Mouse (Mus musculus) embryonic facial prominence, embryonic 11.5 days (tissue): ENCODE results near the gene C87436. TPM values are rescaled to one million over a fixed set of nuclear protein-coding genes. Genes with fewer than 3 reads are reported as not detected.
A peak's percentile ranks its signal among the peaks of the same experiment; 100 is the strongest.

Experiments
- ATAC-seq: fragments of 200-750 bp; cut with Nextera tagmentation; replicated peaks from 2 replicates; pipeline ENCODE4 v1.8.0; 2017; ENCODE audit warnings: low read depth; ENCODE audit not compliant: insufficient number of reproducible peaks, low FRiP score, low TSS enrichment
- DNase-seq: peaks from one replicate; pipeline ENCODE4 v3.0.0-alpha.2; 2015; ENCODE audit warnings: low spot score
- H3K27ac ChIP-seq: fragments of 300-500 bp; sonication (generic); replicated peaks from 2 replicates; pipeline ENCODE4 v1.5.1; 2014; ENCODE audit warnings: mild to moderate bottlenecking, low read depth, low read length, control low read depth
- H3K27me3 ChIP-seq: fragments of 300-500 bp; sonication (generic); 2 replicates; pipeline ENCODE4 v1.6.1; 2014; ENCODE audit warnings: mild to moderate bottlenecking, low read length, moderate library complexity, mixed read lengths; ENCODE audit not compliant: control insufficient read depth, insufficient read depth
- H3K36me3 ChIP-seq: fragments of 300-500 bp; sonication (generic); replicated peaks from 2 replicates; pipeline ENCODE4 v1.6.1; 2014; ENCODE audit warnings: low read depth, mild to moderate bottlenecking, low read length, moderate library complexity, mixed read lengths; ENCODE audit not compliant: control insufficient read depth, insufficient read depth
- H3K4me1 ChIP-seq: fragments of 300-500 bp; sonication (generic); 2 replicates; pipeline ENCODE4 v1.6.1; 2014; ENCODE audit warnings: low read length, mixed read lengths; ENCODE audit not compliant: control insufficient read depth, insufficient read depth
- H3K4me2 ChIP-seq: fragments of 300-500 bp; sonication (generic); 2 replicates; pipeline ENCODE4 v1.6.1; 2014; ENCODE audit warnings: low read depth, mild to moderate bottlenecking, control low read depth, low read length, moderate library complexity
- H3K4me3 ChIP-seq: fragments of 300-500 bp; sonication (generic); 2 replicates; pipeline ENCODE4 v1.5.1; 2014; ENCODE audit warnings: low read depth, low read length, control low read depth
- H3K9ac ChIP-seq: fragments of 300-500 bp; sonication (generic); replicated peaks from 2 replicates; pipeline ENCODE4 v1.6.1; 2014; ENCODE audit warnings: mild to moderate bottlenecking, control low read depth, low read length
- H3K9me3 ChIP-seq: fragments of 300-500 bp; sonication (generic); replicated peaks from 2 replicates; pipeline ENCODE4 v1.6.1; 2016; ENCODE audit warnings: mild to moderate bottlenecking, low read length, inconsistent platforms, mixed read lengths; ENCODE audit not compliant: control insufficient read depth
- WGBS: fragments of 180-500 bp; shearing (Covaris S2); extraction: QIAGEN DNeasy Blood & Tissue Kit; methylation state at CpG from one replicate; pipeline ENCODE4 v1.1.7; 2014; 5-methylcytosine and 5-hydroxymethylcytosine counted together
- polyA plus RNA-seq: library from polyadenylated mRNA; unstranded; fragments of >200 nt; fragmentation: Nextera tagmentation; extraction: Ambion mirVana; gene quantifications from 2 replicates; pipeline ENCODE4 v1.2.1, GENCODE M21; 2014

Gene C87436
- polyA plus RNA-seq, 1 experiment from 2014 or later, result 25.1 TPM

- peak; percentile 94 for ATAC-seq
- H3K36me3 ChIP-seq, result no peaks in the 10 kb centered on the region
- H3K27me3 ChIP-seq, result no peaks in the 10 kb centered on the region
- no peaks in the 10 kb centered on the region for H3K9me3 ChIP-seq
- H3K4me1 ChIP-seq, result no peaks in the 10 kb centered on the region
- H3K9ac ChIP-seq, result peak within 1 kb of the TSS; percentile 95
- peak; percentile 98 for DNase-seq
- peak within 1 kb of the TSS; percentile 61 for H3K4me3 ChIP-seq
- peak within 1 kb of the TSS; percentile 99 for H3K27ac ChIP-seq
- peak within 1 kb of the TSS; percentile 32; the same call in 1 of the 2 replicates for H3K4me2 ChIP-seq
- WGBS, result under 1% methylated on average over 62 of the region's 62 CpGs
These were observed 33.9 kb upstream of the C87436 start, which contains the start of gene Tia1 for GRCm38 (mm10) chr6:86404100-86404861. Tia1 (plus strand) TSS chr6:86404219.

GRCm38 (mm10) chr6:86404996-86405395 is 33.2 kb upstream of the C87436 start:
- H3K27me3 ChIP-seq, result no peaks in the 10 kb centered on the region
- H3K27ac ChIP-seq, result peak overlapping the region; percentile 99
- DNase-seq (peak; percentile 47), ATAC-seq (no peak)
- H3K36me3 ChIP-seq, result no peaks in the 10 kb centered on the region
- under 1% methylated on average over 11 of the region's 11 CpGs for WGBS
- H3K4me2 ChIP-seq, result peak overlapping the region; percentile 32; the same call in 1 of the 2 replicates
- no peaks in the 10 kb centered on the region for H3K9me3 ChIP-seq
- no peaks in the 10 kb centered on the region for H3K4me1 ChIP-seq
- peak overlapping the region; percentile 61 for H3K4me3 ChIP-seq
- H3K9ac ChIP-seq, result peak overlapping the region; percentile 95

GRCm38 (mm10) chr6:86406306-86406705 is 31.9 kb upstream of the C87436 start:
- no peak for ATAC-seq
- no peak overlapping the region for H3K4me3 ChIP-seq
- H3K4me1 ChIP-seq, result no peaks in the 10 kb centered on the region
- no peaks in the 10 kb centered on the region for H3K9me3 ChIP-seq
- no peaks in the 10 kb centered on the region for H3K36me3 ChIP-seq
- DNase-seq, result no peak
- no peaks in the 10 kb centered on the region for H3K27me3 ChIP-seq
- H3K9ac ChIP-seq, result no peak overlapping the region
- H3K4me2 ChIP-seq, result peak overlapping the region; percentile 19; the same call in 1 of the 2 replicates
- H3K27ac ChIP-seq, result no peak overlapping the region

GRCm38 (mm10) chr6:86418711-86419110 is 19.5 kb upstream of the C87436 start:
- 94% methylated on average over 6 of the region's 6 CpGs for WGBS
- DNase-seq (no peak), ATAC-seq (no peak)
- no peak overlapping the region for H3K4me2 ChIP-seq
- no peaks in the 10 kb centered on the region for H3K4me1 ChIP-seq
- no peak overlapping the region for H3K4me3 ChIP-seq
- H3K9ac ChIP-seq, result no peak overlapping the region
- H3K36me3 ChIP-seq, result peaks cover 12% of the 10 kb centered on the region
- no peak overlapping the region for H3K27ac ChIP-seq
- H3K9me3 ChIP-seq, result no peaks in the 10 kb centered on the region
- H3K27me3 ChIP-seq, result no peaks in the 10 kb centered on the region

DNA sequence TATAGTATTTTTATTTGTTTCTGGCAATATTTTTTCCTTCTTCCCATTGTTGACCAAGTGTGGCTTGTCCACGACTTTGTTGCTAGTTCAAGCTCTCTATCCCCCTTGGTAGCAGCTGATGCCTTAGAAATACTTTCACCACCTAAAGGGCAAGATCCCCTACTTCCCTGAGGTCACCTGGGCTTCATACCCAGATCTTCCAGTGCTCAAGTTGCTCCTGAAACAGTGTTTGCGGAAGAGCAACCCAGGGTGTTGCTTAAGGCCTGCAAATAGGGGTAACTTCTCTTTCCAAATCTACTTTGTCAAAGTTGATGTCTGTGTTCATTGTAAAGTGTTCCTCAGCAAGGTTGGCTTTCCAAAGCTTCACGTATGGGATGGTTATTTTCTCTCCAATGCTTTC is 18.9 kb upstream of the C87436 start:
- no peak overlapping the region for H3K4me2 ChIP-seq
- H3K4me3 ChIP-seq, result no peak overlapping the region
- DNase-seq (no peak), ATAC-seq (no peak)
- peaks cover 14% of the 10 kb centered on the region for H3K36me3 ChIP-seq
- H3K27me3 ChIP-seq, result no peaks in the 10 kb centered on the region
- H3K9ac ChIP-seq, result no peak overlapping the region
- no peak overlapping the region for H3K27ac ChIP-seq
- H3K9me3 ChIP-seq, result no peaks in the 10 kb centered on the region
- no peaks in the 10 kb centered on the region for H3K4me1 ChIP-seq
- WGBS, result 86% methylated on average over 3 of the region's 3 CpGs

DNA sequence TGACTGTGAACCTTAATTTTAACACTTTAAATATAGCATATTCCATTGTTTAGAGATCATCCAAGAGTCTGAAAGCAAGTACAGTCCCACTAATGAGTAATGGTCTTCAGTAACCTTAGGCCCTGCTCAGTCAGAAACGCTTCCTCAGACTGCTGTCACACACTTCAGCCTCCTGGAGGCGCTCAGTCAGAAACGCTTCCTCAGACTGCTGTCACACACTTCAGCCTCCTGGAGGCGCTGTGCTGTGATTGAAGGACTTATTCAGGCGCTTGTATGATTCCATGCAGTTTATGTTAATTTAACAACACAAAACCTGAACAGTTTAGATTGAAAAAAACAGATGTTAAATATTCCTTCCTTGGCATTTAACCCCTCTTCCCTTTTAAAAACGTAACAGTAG is 17.7 kb upstream of the C87436 start:
- Histone ChIP-seq H3K9me3 (no peaks in the 10 kb centered on the region), H3K4me3 (no peak overlapping the region), H3K27ac (no peak overlapping the region), H3K9ac (no peak overlapping the region), H3K36me3 (peaks cover 12% of the 10 kb centered on the region), H3K4me2 (no peak overlapping the region), H3K27me3 (no peaks in the 10 kb centered on the region), H3K4me1 (no peaks in the 10 kb centered on the region)
- 79% methylated on average over 6 of the region's 6 CpGs for WGBS
- peak; percentile 39 for DNase-seq
- no peak for ATAC-seq

DNA sequence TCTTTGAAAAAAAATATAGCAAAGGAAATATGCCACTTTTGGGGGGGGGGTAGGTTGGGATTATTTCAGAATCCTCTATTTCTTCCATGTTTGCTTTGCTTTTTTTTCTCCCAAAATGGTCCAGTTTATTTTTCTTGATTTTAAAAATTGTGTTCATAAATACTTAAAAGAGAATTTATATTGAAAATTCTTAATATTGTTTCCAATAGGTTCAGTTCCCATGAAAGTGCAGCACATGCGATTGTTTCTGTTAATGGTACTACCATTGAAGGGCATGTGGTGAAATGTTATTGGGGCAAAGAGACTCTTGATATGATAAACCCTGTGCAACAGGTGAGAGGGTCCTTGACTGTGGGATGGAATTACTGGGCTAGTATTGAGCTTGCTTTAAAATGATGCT is 11.8 kb upstream of the C87436 start, which contains the start of gene Gm44790:
Gene Gm44790 (plus strand): TSS at position 301 of the 400 bp plus-strand sequence.
- Histone ChIP-seq H3K4me2 (no peak within 1 kb of the TSS), H3K36me3 (peaks cover 13% of the 10 kb centered on the region)

DNA sequence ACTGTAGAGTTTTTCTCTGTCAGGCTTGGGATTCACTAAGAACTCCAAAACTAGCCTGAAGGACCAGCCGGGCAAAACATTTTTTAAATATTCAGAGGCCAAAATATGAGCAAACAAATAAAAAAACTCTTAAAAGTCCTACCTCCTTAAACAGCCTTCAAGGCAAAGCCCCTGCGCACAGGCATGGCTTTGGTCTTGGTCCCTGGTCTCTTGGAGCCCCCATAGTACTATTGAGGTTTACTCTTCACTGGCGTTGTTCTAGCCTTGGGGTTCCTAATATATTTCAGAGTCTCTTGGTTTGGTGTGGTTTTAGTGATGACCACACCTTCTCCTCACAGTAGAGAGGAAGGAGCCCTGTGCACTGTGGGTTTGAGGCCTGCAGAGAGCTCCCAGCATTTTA is 6.6 kb upstream of the C87436 start:
- no peak for ATAC-seq
- WGBS, result 95% methylated on average over 3 of the region's 3 CpGs
- peaks cover 15% of the 10 kb centered on the region for H3K36me3 ChIP-seq
- H3K27ac ChIP-seq, result no peak overlapping the region
- no peaks in the 10 kb centered on the region for H3K27me3 ChIP-seq
- H3K4me2 ChIP-seq, result no peak overlapping the region
- DNase-seq, result no peak
- no peaks in the 10 kb centered on the region for H3K4me1 ChIP-seq
- no peaks in the 10 kb centered on the region for H3K9me3 ChIP-seq
- H3K4me3 ChIP-seq, result no peak overlapping the region
- H3K9ac ChIP-seq, result no peak overlapping the region

More for the DNA sequence above, 11.8 kb upstream of the C87436 start, which contains the start of gene Gm44790:
- WGBS, result 100% methylated on average over 1 of the region's 1 CpGs
- Histone ChIP-seq H3K4me3 (no peak within 1 kb of the TSS), H3K9me3 (no peaks in the 10 kb centered on the region), H3K27ac (no peak within 1 kb of the TSS), H3K27me3 (no peaks in the 10 kb centered on the region), H3K4me1 (no peaks in the 10 kb centered on the region), H3K9ac (no peak within 1 kb of the TSS)
- no peak for DNase-seq
- ATAC-seq, result no peak
